Mouse (Mus musculus) myocyte (in vitro differentiated cells): ENCODE results near the gene Rxfp4.

Source experiments
- POLR2AphosphoS2 ChIP-seq: IDR thresholded peaks from one replicate; pipeline ENCODE4 v1.6.1; 2011; ENCODE audit warnings: low read depth, control low read depth; ENCODE audit not compliant: insufficient read length
- USF1 ChIP-seq: IDR thresholded peaks from one replicate; pipeline ENCODE4 v1.6.1; 2011; ENCODE audit warnings: low read depth, mild to moderate bottlenecking, control low read depth, moderate library complexity

DNA sequence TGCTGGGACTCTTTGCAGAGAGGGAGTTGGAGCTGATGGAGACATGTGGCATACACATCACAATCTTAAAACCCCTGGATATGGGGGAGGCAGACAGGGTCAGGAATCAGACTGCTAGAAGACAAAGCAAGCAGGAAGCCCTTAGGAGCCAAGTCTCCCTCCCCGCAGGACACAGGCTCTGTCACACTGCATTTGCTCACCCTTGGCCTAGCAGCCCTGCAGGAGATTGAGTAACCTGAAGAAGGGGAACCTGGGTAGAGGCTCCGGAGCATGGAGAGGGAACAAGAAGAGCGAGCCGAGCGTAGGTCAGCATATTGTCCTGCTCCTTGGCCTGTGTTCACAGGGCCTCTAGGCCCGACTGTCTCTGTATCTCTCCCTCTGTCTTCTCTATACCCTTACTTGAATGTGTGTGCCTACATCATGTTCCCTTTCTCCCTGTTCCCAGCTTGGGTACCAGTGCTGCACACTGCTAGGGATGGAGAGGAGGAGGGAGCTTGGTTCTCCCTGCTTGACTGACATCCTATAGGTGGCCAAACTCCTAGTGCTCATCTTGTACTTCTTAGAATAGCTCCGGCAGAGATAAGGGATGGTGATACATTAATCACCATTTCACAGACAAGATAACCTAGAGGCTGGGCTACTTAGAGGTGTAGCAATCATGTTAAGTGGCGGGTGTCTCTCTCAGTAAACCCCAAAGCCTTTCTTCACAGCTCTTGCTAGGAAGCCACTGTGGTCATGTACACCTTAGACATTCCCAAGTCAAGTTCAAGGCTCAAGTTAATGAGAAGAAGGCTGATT, 34.7 kb downstream of the Rxfp4 start:
- TF ChIP-seq POLR2AphosphoS2 (peak; percentile 50), USF1 (no peak)
